Mouse (Mus musculus) lung, postnatal 0 days (tissue): ENCODE results near the gene Zfyve21. TPM values are rescaled to one million over a fixed set of nuclear protein-coding genes. Genes with fewer than 3 reads are reported as not detected.

Experiments
- ATAC-seq: fragments of 200-750 bp; cut with Nextera tagmentation; 2 replicates; pipeline ENCODE4 v1.8.0; 2017; ENCODE audit warnings: moderate library complexity
- DNase-seq: peaks from one replicate; pipeline ENCODE4 v3.0.0-alpha.2; 2016; ENCODE audit warnings: low spot score
- H3K27ac ChIP-seq: fragments of 300-500 bp; sonication (generic); 2 replicates; pipeline ENCODE4 v1.5.1; 2014; ENCODE audit warnings: antibody characterized with exemption, mild to moderate bottlenecking, low read length, mixed read lengths
- H3K27me3 ChIP-seq: fragments of 300-500 bp; sonication (generic); replicated peaks from 2 replicates; pipeline ENCODE4 v1.6.1; 2014; ENCODE audit warnings: low read length, mixed read lengths; ENCODE audit not compliant: insufficient read depth
- H3K36me3 ChIP-seq: fragments of 300-500 bp; sonication (generic); 2 replicates; pipeline ENCODE4 v1.6.1; 2014; ENCODE audit warnings: low read length, mixed read lengths; ENCODE audit not compliant: insufficient read depth
- H3K4me1 ChIP-seq: fragments of 300-500 bp; sonication (generic); 2 replicates; pipeline ENCODE4 v1.6.1; 2014; ENCODE audit warnings: antibody characterized with exemption, low read depth, low read length, mixed read lengths; ENCODE audit not compliant: insufficient read depth
- H3K4me2 ChIP-seq: fragments of 300-500 bp; sonication (generic); replicated peaks from 2 replicates; pipeline ENCODE4 v1.6.1; 2014; ENCODE audit warnings: low read depth, mild to moderate bottlenecking, low read length, moderate library complexity, mixed read lengths
- H3K4me3 ChIP-seq: fragments of 300-500 bp; sonication (generic); 2 replicates; pipeline ENCODE4 v1.5.1; 2014; ENCODE audit warnings: low read depth, low read length
- H3K9ac ChIP-seq: fragments of 300-500 bp; sonication (generic); replicated peaks from 2 replicates; pipeline ENCODE4 v1.6.1; 2014; ENCODE audit warnings: low read depth, mild to moderate bottlenecking
- H3K9me3 ChIP-seq: fragments of 300-500 bp; sonication (generic); 2 replicates; pipeline ENCODE4 v1.6.1; 2016; ENCODE audit warnings: low read length, mixed read lengths
- CTCF ChIP-seq: IDR thresholded peaks from 2 replicates; pipeline ENCODE4 v1.5.1; 2016; ENCODE audit warnings: antibody characterized with exemption, mild to moderate bottlenecking
- EP300 ChIP-seq: IDR thresholded peaks from 2 replicates; pipeline ENCODE4 v1.6.1; 2016; ENCODE audit warnings: antibody characterized with exemption, mild to moderate bottlenecking, control low read depth
- WGBS: fragments of 180-500 bp; shearing (Covaris S2); extraction: QIAGEN DNeasy Blood & Tissue Kit; methylation state at CpG from one replicate; pipeline ENCODE4 v1.1.7; 2014; 5-methylcytosine and 5-hydroxymethylcytosine counted together
- polyA plus RNA-seq: library from polyadenylated mRNA; unstranded; fragments of >200 nt; fragmentation: Nextera tagmentation; extraction: Ambion mirVana; gene quantifications from 2 replicates; pipeline ENCODE4 v1.2.1, GENCODE M21; 2015

Gene Zfyve21
- polyA plus RNA-seq, 1 experiment from 2014 or later, result 163 TPM

DNA sequence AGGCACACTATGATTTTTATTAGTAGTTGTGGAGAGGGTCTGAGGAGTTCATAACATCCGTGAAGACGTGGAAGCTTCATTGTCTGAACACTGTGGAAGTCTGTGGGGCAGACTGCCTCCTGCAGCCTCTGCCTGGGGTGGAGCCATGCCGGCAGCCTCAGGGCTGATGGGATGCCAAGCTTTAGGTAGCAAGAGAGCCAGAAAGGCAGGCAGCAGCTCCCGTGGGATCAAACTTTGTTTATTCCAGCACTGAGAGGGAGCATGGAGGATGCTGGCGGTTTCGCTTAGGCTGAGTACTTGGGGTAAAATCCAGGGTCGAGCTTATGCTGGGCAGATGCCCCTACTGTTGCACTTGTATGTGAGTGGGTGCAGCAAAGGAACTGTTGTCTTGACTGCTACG is 16.7 kb upstream of the Zfyve21 start:
- H3K4me2 ChIP-seq, result no peak overlapping the region
- H3K27ac ChIP-seq, result no peak overlapping the region
- ATAC-seq (no peak), DNase-seq (no peak)
- 75% methylated on average over 8 of the region's 8 CpGs for WGBS
- H3K9me3 ChIP-seq, result no peaks in the 10 kb centered on the region
- H3K4me1 ChIP-seq, result no peaks in the 10 kb centered on the region
- TF ChIP-seq CTCF, result no peak
- TF ChIP-seq EP300, result no peak
- no peak overlapping the region for H3K9ac ChIP-seq
- no peaks in the 10 kb centered on the region for H3K27me3 ChIP-seq
- H3K4me3 ChIP-seq, result no peak overlapping the region
- H3K36me3 ChIP-seq, result peaks cover 60% of the 10 kb centered on the region

DNA sequence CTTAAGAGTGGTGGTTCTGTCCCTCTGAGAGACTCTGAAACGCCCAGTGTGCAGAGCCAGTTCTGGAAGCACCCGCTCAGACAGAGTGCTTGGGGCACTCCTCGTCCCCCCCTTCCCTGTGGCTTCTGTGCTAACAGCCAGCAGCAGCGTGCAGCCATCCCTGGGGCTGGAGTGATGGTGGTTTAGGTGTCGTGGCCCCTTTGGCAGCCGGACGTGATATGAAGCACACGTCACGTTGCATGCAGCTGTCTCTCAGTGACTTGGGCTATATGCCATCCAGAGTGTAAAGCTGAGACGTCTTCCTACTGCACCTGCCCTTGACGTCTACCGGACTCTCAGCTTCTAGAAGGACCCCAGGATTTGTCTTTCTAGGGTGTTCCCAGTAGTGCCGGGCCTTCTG is 15.5 kb upstream of the Zfyve21 start:
- Histone ChIP-seq H3K9ac (no peak overlapping the region), H3K4me3 (no peak overlapping the region), H3K36me3 (peaks cover 54% of the 10 kb centered on the region), H3K4me2 (no peak overlapping the region), H3K9me3 (no peaks in the 10 kb centered on the region), H3K27me3 (no peaks in the 10 kb centered on the region), H3K4me1 (no peaks in the 10 kb centered on the region), H3K27ac (no peak overlapping the region)
- 91% methylated on average over 13 of the region's 13 CpGs for WGBS
- ATAC-seq (no peak), DNase-seq (no peak)
- TF ChIP-seq CTCF (no peak), EP300 (no peak)

DNA sequence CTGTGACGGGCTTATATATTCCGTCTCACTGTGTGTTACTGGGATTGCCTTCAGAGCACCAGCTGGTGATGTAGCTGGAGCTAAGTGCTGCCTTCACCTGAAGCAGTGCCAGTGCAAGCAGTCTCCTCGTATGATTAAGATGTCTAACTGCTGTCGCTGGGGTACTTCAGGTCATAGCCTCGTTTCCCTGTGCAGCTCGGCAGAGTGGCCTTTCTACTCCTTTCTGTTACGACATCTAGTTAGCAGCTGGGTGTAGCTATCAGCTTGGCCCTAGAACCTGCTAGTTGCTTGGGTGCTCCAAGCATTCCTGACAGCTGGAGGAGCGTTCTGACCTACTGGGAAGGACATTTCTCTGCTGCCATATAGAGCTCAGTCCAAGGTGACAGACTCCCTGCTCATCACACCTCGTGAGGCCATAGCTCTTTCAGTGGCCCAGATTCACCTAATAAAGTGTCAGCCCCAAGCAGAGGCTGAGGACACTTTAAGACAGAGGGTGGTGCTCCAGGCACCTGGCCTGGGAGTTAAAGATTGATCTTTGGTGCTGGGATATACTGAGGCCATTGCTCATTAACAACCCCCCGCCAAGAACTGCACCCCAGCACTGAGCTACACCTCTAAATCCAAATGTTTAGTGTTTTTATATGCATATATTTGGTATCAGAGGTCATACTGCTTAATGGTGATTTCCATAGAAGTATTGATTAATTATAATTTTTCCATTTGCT is 13.3 kb upstream of the Zfyve21 start:
- H3K36me3 ChIP-seq, result peaks cover 41% of the 10 kb centered on the region

DNA sequence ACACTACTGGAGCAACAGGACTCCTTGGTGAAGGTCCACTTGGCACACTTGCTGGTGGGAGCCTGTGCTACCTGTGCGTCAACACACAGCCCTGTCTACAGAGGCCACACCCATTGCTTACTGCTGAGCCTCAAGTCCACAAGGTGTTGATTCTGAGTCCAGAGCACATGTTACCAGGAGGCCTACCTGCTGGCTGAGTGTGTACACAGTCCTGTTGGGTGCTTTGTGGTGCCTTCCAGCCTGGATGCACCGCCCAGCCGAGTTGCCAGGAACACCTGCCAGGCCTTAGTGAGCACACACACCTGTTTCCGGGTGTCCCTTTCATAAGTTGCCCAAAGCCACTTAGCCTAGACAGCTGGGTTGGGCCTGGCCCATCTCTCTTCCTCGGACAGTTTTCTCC is 10.4 kb upstream of the Zfyve21 start:
- 66% methylated on average over 5 of the region's 5 CpGs for WGBS
- peaks cover 36% of the 10 kb centered on the region for H3K36me3 ChIP-seq
- no peak overlapping the region for H3K9ac ChIP-seq
- no peak overlapping the region for H3K27ac ChIP-seq
- no peaks in the 10 kb centered on the region for H3K27me3 ChIP-seq
- DNase-seq (no peak), ATAC-seq (peak; percentile 34)
- H3K4me1 ChIP-seq, result no peaks in the 10 kb centered on the region
- H3K9me3 ChIP-seq, result no peaks in the 10 kb centered on the region
- TF ChIP-seq CTCF (no peak), EP300 (no peak)
- no peak overlapping the region for H3K4me3 ChIP-seq
- no peak overlapping the region for H3K4me2 ChIP-seq

More for the DNA sequence above, 13.3 kb upstream of the Zfyve21 start:
- Histone ChIP-seq H3K27ac (no peak overlapping the region), H3K4me1 (no peaks in the 10 kb centered on the region), H3K27me3 (no peaks in the 10 kb centered on the region), H3K9me3 (no peaks in the 10 kb centered on the region), H3K4me3 (no peak overlapping the region), H3K9ac (no peak overlapping the region), H3K4me2 (no peak overlapping the region)
- 73% methylated on average over 10 of the region's 10 CpGs for WGBS
- TF ChIP-seq CTCF, result no peak
- no peak for TF ChIP-seq EP300
- no peak for ATAC-seq
- no peak for DNase-seq

DNA sequence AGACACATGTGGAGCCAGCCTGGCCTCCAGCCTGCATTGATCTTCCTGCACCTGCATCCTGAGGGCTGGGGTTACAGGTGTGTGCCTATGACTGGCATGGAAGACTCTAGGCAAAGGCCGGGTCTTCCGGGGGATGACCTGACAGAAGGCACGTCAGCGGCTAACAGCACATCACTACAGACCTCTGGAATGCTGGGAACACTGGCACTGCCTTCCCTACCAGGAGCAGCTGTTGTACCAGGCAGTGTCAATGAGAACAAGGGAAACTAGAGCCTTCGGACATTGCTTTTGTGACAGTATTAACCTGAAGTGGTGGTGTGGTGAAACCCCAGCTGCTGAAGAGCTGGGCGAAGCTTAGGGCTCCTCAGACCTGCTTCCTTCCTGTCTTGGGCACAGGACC is 5.2 kb upstream of the Zfyve21 start:
- WGBS, result 91% methylated on average over 6 of the region's 6 CpGs
- no peak overlapping the region for H3K27ac ChIP-seq

DNA sequence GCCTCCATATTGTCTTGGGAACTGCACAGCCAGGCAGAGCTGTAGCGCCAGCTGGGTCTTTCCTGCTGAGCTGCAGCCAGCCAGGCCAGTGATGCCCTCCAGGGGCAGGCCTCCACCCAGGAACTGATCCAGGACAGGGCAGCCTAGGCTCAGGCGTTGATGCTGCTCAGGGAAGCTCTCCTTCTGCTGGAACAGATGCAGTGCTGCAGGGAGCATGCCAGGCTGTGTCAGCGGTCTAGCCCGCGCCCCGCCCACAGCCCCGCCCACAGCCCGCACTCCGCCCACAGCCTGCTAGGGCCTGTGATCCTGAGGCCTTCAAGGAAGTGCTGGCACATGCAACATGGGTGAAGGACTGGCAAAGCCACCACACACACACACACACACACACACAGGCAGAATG is 4.2 kb upstream of the Zfyve21 start:
- under 1% methylated on average over 9 of the region's 9 CpGs for WGBS

More for the DNA sequence above, 5.2 kb upstream of the Zfyve21 start:
- DNase-seq (no peak), ATAC-seq (no peak)
- TF ChIP-seq EP300, result no peak
- TF ChIP-seq CTCF, result no peak
- no peaks in the 10 kb centered on the region for H3K9me3 ChIP-seq
- H3K4me1 ChIP-seq, result peaks cover 6% of the 10 kb centered on the region; the same call in 1 of the 2 replicates
- no peak overlapping the region for H3K9ac ChIP-seq
- no peaks in the 10 kb centered on the region for H3K27me3 ChIP-seq
- H3K4me2 ChIP-seq, result no peak overlapping the region
- peaks cover 10% of the 10 kb centered on the region; the same call in 1 of the 2 replicates for H3K36me3 ChIP-seq
- H3K4me3 ChIP-seq, result no peak overlapping the region

More for the DNA sequence above, 4.2 kb upstream of the Zfyve21 start:
- peak; percentile 89 for DNase-seq
- Histone ChIP-seq H3K4me3 (no peak overlapping the region), H3K27me3 (no peaks in the 10 kb centered on the region), H3K9me3 (no peaks in the 10 kb centered on the region), H3K4me2 (no peak overlapping the region), H3K27ac (peak overlapping the region; percentile 14; the same call in 1 of the 2 replicates), H3K9ac (no peak overlapping the region), H3K36me3 (peaks cover 10% of the 10 kb centered on the region; the same call in 1 of the 2 replicates), H3K4me1 (peaks cover 6% of the 10 kb centered on the region; the same call in 1 of the 2 replicates)
- no peak for TF ChIP-seq EP300
- TF ChIP-seq CTCF, result peak; percentile 63
- peak; percentile 37 for ATAC-seq
